Mouse (Mus musculus) B cell, adult 2 months (primary cell): ENCODE results near the gene Kcnj9.
A peak's percentile ranks its signal among the peaks of the same experiment; 100 is the strongest.

Source experiments
- DNase-seq, 2 experiments: peaks; one replicate each; pipeline ENCODE4 v3.0.0; 2022

Kcnj9 gene

DNA sequence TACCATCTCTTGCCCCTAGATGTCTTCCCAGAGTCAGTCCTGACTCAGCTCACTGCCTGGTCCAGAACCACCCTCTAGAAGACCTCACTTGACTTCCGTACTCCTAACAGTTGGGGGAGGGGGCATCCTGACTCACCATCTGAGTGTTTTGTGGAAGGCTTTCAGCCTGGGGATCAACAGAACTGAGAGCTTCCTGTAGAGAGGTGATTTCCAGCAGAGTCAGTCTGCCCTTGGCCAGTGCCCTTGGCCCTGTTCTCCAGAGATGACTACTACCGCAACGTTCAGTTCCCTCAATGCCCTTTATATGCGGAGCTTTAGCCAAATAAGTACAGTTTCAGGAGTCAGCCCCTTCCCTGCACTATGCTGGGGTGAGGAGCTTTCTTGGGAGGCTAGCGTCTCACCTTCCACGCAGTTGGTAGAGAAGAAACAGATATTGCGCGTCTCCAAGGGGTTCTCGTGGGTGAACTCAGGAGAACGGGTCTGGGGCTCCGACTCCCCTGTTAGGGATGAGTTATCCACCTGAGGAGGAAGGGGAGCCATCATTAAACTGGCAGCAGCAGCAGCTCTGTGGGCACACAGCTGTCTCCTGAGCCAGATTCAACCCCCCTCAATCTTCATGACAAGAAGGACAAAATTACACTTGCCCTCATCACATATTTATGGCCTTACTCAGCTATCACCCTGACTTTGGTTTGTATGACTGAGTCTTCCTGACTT is 40.1 kb downstream of the Kcnj9 start:
- DNase-seq = no peak

DNA sequence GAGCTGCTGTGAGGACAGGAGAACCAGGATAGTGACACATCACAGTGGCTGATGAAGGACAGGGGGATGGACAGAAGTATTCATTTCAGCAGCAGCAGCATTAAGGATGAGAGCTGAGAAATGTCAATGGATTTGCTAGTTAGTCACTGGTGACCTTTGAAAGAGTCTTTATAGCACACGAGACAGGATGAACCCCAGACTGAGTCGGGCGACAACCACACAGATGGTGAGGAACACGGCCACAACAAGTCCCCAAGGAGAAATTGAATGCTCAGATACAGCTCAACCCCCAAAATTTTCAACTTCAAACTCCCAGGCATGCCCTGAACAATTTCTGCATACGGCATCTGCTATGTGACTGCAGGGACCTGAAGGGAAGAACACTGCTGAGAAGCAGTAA is 42.4 kb downstream of the Kcnj9 start:
- no peak for DNase-seq

- no peak for DNase-seq
Measured at GRCm38 (mm10) chr1:172284221-172284620, 44.9 kb downstream of the Kcnj9 start.

DNA sequence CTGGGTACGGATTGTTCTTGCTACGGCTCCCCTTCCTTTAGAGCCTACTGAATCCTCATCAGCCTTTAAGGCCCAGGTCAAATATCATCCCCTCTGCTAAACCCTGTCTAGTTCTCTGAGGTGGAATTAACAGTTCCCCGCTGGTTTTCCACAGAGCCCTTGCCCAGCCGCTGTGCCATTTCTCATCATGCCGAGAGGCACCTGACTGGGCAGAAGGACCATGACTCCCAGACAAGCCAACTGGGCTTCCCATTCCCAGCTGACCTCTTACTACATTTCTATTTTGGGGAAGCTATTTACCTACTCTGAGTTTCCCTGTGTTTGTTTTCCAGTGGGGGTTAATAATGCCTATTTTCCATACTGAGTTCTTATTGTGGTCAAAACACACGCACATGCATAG is 46.0 kb downstream of the Kcnj9 start:
- DNase-seq = no peak

DNA sequence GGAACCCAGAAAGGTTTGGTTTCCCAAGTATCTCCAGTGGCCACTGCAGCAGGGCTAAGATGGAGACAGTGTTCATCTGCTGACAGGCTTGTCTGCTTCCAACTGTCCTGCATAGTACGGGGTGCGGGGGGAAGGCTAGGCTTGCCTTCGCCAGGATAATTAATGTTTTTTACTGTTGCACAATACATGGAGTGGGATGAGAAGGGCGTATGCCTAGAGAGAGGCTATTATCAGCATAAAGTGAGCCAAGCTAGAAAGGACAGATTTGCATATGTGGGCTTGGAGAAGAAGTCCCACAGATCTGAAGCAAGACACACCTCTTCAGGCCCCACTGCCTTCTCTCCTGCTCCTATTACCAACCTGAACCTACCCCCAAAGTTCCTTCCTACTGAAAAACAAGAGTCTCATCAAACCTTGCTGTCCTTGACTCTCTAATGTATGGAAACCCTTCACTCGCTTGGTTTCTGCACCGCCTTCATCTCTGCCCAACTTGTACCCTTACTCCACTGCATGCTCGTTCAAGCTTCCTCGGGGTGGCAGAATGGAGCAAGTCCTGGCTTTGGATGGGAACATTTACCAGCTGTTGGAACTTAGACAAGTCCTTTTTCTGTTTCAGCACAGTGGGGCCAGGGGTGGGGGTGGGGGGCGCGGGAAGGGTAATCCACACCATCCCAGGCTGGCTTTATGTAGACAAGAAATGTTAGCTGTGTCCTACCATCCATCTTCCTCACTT is 47.4 kb downstream of the Kcnj9 start:
- DNase-seq = no peak

- no peak for DNase-seq
Measured at GRCm38 (mm10) chr1:172279768-172280509, 49.2 kb downstream of the Kcnj9 start.

GRCm38 (mm10) chr1:172278328-172278727 is 50.8 kb downstream of the Kcnj9 start:
- no peak for DNase-seq

DNA sequence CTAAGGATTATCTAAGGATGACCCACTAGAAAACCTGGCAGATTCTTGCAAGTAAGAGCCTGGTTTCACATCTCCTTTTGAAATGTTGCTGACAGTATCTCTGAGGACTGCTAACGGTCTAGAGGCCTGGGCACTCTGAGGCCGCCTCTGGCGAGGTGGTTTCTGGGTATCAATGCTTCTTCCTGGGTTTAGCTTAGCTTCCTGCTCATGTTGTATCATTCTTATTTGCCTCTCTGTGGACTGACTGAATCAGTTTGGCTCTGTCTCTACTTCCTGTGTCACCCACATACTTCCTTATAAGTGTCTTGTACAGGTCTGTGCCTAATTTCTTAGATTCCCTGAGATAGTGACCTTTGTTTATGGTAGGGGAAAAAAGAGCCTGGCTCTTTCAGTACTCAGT is 51.9 kb downstream of the Kcnj9 start:
- DNase-seq = peak; percentile 73 to 77

DNA sequence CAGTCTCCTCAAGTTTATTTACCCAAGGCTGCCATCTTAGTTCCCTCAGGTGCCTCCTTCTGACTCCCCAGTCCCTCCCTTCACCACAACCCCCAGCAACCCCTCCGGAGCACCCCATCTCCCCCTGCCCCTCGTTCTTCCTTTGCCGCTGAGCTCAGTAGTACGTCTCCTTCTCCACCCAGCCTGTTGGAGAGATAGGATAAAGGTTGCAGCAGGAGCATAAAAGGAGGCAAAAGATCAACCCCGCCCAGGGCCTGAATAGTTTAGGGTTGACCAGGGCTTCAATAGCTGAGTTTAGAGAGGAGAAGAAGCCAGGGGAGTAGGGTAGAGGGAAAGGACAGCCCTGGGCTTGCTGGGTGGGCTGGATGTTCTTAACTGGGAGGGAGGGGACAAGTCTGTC is 54.6 kb downstream of the Kcnj9 start:
- no peak for DNase-seq

DNA sequence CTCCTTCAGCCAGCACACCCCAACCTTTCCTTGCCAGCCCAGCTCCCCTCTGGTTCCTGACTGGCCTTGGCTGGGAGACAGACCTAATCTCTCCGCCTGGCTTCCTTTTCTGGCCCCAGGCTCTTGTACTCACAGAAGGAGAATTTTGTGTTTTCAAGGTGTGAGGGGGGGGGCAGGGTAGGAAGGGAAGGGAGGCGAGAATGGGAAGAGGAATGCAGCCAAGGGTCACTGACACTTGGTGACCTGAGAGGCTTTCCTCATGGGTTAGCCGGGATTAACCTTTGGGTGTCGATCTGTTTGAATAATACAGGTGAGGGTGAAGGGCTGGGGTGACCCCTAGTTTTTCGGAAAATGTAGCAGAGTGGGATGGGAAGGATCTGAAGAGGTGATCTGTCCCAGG is 55.0 kb downstream of the Kcnj9 start:
- no peak for DNase-seq

DNA sequence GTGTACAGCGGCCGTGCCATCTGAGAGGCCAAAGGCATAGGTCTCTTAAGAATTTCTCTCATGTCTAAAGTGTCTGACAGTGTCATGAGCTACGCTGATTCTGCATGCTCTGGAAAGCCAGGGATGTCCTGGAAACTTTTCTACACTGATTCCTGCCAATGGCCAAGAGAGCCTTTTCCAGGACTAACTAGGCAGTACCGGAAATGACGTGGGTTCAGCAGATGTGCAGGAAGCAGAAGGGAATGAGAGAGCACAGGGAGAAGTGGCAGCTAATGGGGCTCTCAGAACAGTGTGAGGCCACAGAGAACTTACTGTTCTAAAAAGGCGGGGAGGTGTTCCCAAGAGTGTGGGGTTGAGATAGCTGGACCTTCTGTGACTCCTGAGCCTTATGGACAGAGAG is 55.7 kb downstream of the Kcnj9 start:
- no peak for DNase-seq

DNA sequence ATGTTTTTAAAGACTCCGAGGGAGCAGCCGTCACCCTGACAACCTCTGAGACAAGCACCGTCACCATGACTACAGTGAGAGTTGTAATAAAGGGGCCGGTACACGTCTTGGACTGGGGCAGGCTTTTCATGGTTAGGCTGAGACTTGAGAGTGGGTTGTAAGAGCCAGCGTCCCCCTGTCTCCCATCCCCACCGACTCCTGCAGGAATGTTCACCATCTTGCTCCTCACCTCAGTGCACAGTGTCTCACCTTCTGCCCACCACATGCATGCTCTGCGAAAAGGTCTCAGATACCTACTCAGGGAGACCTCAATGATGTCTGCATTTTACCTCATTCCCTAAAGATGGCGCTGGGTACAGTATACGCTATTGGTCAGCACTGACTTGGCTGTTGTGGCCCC is 57.4 kb downstream of the Kcnj9 start:
- no peak for DNase-seq

DNA sequence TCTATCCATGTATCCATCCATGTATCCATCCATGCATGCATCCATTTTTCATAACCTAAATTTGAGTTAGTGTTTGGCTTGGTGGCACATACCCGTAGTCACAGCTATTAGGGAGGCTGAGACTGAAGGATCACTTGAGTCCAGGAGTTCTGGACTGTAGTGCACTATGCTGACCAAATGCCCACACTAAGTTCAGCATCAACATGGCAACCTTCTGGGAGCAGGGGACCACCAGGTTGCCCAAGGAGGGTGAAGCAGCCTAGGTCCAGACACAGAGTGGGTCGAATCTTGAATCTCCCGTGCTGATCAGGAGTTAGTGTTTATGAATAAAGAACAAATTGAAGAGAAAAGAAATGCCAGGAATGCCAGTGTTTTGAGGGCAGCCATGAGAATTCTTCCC is 57.9 kb downstream of the Kcnj9 start:
- no peak for DNase-seq
